Mouse (Mus musculus): ENCODE results near the gene Cep41.

DNA sequence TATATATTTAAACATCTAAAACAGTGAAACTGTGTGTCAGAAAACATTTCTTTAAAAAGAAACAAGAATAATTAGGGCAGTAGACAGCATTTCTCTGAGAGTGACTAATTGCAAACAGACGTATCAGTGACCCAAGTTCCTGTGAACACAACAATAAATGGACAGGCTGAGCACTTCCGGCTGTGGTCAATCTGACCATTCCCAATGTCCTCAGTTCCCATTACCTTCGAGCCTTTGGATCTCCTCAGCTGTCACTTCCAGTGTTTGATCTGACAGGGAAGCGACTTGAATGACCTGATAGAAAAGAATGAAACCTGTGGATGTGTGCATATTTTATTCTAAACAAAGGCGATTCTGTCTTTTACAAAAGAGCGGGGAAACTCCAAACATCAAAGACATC, 27.5 kb downstream of the Cep41 start:
- TF ChIP-seq CTCF (conservative IDR thresholded peaks at IDR 0.05; ENCODE audit: insufficient read depth, insufficient read length, low read depth, low read length): no peak
- TF ChIP-seq POLR2A (IDR thresholded peaks at IDR 0.05; ENCODE audit: low read depth, low read length): no peak
